Mouse (Mus musculus) spleen, adult 2 months (tissue): ENCODE measurements around the gene Lsm5. TPM values are rescaled to one million over a fixed set of nuclear protein-coding genes. Genes with fewer than 3 reads are reported as not detected.

Source experiments
- DNase-seq, 2 experiments: peaks; one replicate each; pipeline versions ENCODE4 v3.0.0 to v3.0.0-alpha.2; 2012 to 2021; ENCODE audit warnings: low spot score in 2 of 2, low read depth in 1 of 2
- H3K27ac ChIP-seq: fragments of 200-500 bp; 2 replicates; pipeline ENCODE4 v1.5.1; 2012; ENCODE audit warnings: low read length, inconsistent platforms; ENCODE audit not compliant: insufficient read depth
- H3K27me3 ChIP-seq: fragments of 200-500 bp; 2 replicates; pipeline ENCODE4 v1.6.1; 2012; ENCODE audit warnings: mild to moderate bottlenecking, moderate library complexity, low read length, inconsistent platforms; ENCODE audit not compliant: control insufficient read depth, insufficient read depth
- H3K36me3 ChIP-seq: fragments of 200-500 bp; 2 replicates; pipeline ENCODE4 v1.6.1; 2012; ENCODE audit warnings: mild to moderate bottlenecking, low read length, inconsistent platforms; ENCODE audit not compliant: control insufficient read depth, insufficient read depth
- H3K4me1 ChIP-seq: fragments of 200-500 bp; 2 replicates; pipeline ENCODE4 v1.6.1; 2011; ENCODE audit warnings: inconsistent platforms; ENCODE audit not compliant: control insufficient read depth, insufficient read depth, insufficient read length
- H3K4me3 ChIP-seq: fragments of 200-500 bp; 2 replicates; pipeline ENCODE4 v1.5.1; 2011; ENCODE audit warnings: mild to moderate bottlenecking, inconsistent platforms; ENCODE audit not compliant: insufficient read depth, insufficient read length; ENCODE audit errors: extremely low read depth
- CTCF ChIP-seq: fragments of 200-500 bp; IDR thresholded peaks from 2 replicates; pipeline ENCODE4 v1.5.1; 2011; ENCODE audit warnings: mild to moderate bottlenecking, inconsistent platforms; ENCODE audit not compliant: insufficient read depth, insufficient read length, insufficient replicate concordance; ENCODE audit errors: extremely low read depth
- POLR2A ChIP-seq: fragments of 200-500 bp; IDR thresholded peaks from 2 replicates; pipeline ENCODE4 v1.6.1; 2011; ENCODE audit warnings: low read depth, low read length, inconsistent platforms
- WGBS: fragments of 180-500 bp; shearing (Covaris S2); methylation state at CpG from one replicate; pipeline ENCODE4 v1.1.7; 2018; 5-methylcytosine and 5-hydroxymethylcytosine counted together
- polyA plus RNA-seq: library from polyadenylated mRNA; depleted of rRNA; stranded (reverse); fragments of >200 nt; gene quantifications from 2 replicates; pipeline ENCODE4 v1.2.3, GENCODE M21; 2012; rRNA removed

Lsm5 gene
- 1.3 and 2.2 TPM in 2 replicates for polyA plus RNA-seq

- no peaks in the 10 kb centered on the region for H3K27me3 ChIP-seq
- WGBS, result under 1% methylated on average over 46 of the region's 46 CpGs
- TF ChIP-seq POLR2A (no peak), CTCF (no peak)
These were observed at the start of gene Lsm5 for GRCm38 (mm10) chr6:56703931-56704900. TSS of gene Lsm5 (minus strand) at chr6:56704710.

GRCm38 (mm10) chr6:56753719-56754118 lies 49.2 kb upstream of the Lsm5 start:
- no peak overlapping the region for H3K4me3 ChIP-seq
- DNase-seq, result no peak
- H3K27ac ChIP-seq, result no peak overlapping the region
- whole genome bisulfite sequencing, result 78% methylated on average over 3 of the region's 3 CpGs
- H3K36me3 ChIP-seq, result peaks cover 26% of the 10 kb centered on the region
- H3K4me1 ChIP-seq, result no peaks in the 10 kb centered on the region
- H3K27me3 ChIP-seq, result no peaks in the 10 kb centered on the region
- TF ChIP-seq CTCF (no peak), POLR2A (no peak)

More at GRCm38 (mm10) chr6:56703931-56704900, at the start of gene Lsm5:
- Histone ChIP-seq H3K27ac (peak within 1 kb of the TSS; percentile 10; the same call in 1 of the 2 replicates), H3K4me3 (peak within 1 kb of the TSS; percentile 89), H3K4me1 (no peaks in the 10 kb centered on the region), H3K36me3 (peaks cover 2% of the 10 kb centered on the region)
- DNase-seq, result peak; percentile 82 to 87

GRCm38 (mm10) chr6:56745950-56746543 lies 41.5 kb upstream of the Lsm5 start:
- WGBS, result 83% methylated on average over 5 of the region's 5 CpGs
- no peak for DNase-seq
- Histone ChIP-seq H3K4me3 (no peak overlapping the region), H3K36me3 (peaks cover 12% of the 10 kb centered on the region), H3K4me1 (no peaks in the 10 kb centered on the region), H3K27ac (no peak overlapping the region), H3K27me3 (no peaks in the 10 kb centered on the region)
- TF ChIP-seq POLR2A, result no peak
- no peak for TF ChIP-seq CTCF

- H3K4me1 ChIP-seq, result no peaks in the 10 kb centered on the region
- no peak overlapping the region for H3K4me3 ChIP-seq
- no peaks in the 10 kb centered on the region for H3K27me3 ChIP-seq
- no peak overlapping the region for H3K27ac ChIP-seq
- TF ChIP-seq POLR2A (no peak), CTCF (no peak)
- DNase-seq, result no peak
- H3K36me3 ChIP-seq, result peaks cover 29% of the 10 kb centered on the region
- WGBS, result 90% methylated on average over 2 of the region's 2 CpGs
These were observed 28.0 kb upstream of the Lsm5 start for GRCm38 (mm10) chr6:56732545-56732944.

GRCm38 (mm10) chr6:56720877-56721276 lies 16.4 kb upstream of the Lsm5 start:
- no peak overlapping the region for H3K4me3 ChIP-seq
- H3K27me3 ChIP-seq, result no peaks in the 10 kb centered on the region
- peaks cover 10% of the 10 kb centered on the region for H3K36me3 ChIP-seq
- no peak for DNase-seq
- 82% methylated on average over 3 of the region's 3 CpGs for WGBS
- TF ChIP-seq CTCF (no peak), POLR2A (no peak)
- peaks cover 3% of the 10 kb centered on the region for H3K4me1 ChIP-seq
- H3K27ac ChIP-seq, result no peak overlapping the region

GRCm38 (mm10) chr6:56719071-56719470 lies 14.6 kb upstream of the Lsm5 start:
- peaks cover 5% of the 10 kb centered on the region for H3K4me1 ChIP-seq
- 84% methylated on average over 1 of the region's 1 CpGs for WGBS
- H3K36me3 ChIP-seq, result peaks cover 6% of the 10 kb centered on the region; the same call in 1 of the 2 replicates
- TF ChIP-seq CTCF (no peak), POLR2A (no peak)
- H3K27me3 ChIP-seq, result no peaks in the 10 kb centered on the region
- no peak for DNase-seq
- H3K4me3 ChIP-seq, result no peak overlapping the region
- H3K27ac ChIP-seq, result no peak overlapping the region

- Histone ChIP-seq H3K36me3 (no peaks in the 10 kb centered on the region), H3K27me3 (no peaks in the 10 kb centered on the region), H3K27ac (peak overlapping the region; percentile 99), H3K4me3 (peak overlapping the region; percentile 93), H3K4me1 (peaks cover 5% of the 10 kb centered on the region)
- WGBS, result under 1% methylated on average over 25 of the region's 25 CpGs
- TF ChIP-seq CTCF (no peak), POLR2A (no peak)
- peak in 1 of 2 experiments; percentile 69 for DNase-seq
These were observed 10.8 kb upstream of the Lsm5 start for GRCm38 (mm10) chr6:56715270-56715666.
